Mouse (Mus musculus): ENCODE data around the gene Mfsd12. TPM values are rescaled to one million over a fixed set of nuclear protein-coding genes. Genes with fewer than 3 reads are reported as not detected.

Mfsd12 gene
- total and polyA plus RNA-seq, 3 experiments, result 22.5 to 29.0 TPM; not detected in 1

- Histone ChIP-seq H3K4me3 (ENCODE audit: control insufficient read depth in 1 of 2, insufficient read depth in 1 of 2, low read depth in 2 of 2, low read length in 2 of 2) (peak overlapping the region; percentile 61 to 69), H3K27ac (ENCODE audit: control insufficient read depth, low read depth, low read length) (peak overlapping the region; percentile 93), H3K27me3 (ENCODE audit: control insufficient read depth in 1 of 2, insufficient read depth in 2 of 2, low read length in 2 of 2) (no peaks in the 10 kb centered on the region), H3K79me2 (ENCODE audit: control insufficient read depth, insufficient read depth, low read length, poor library complexity) (peaks cover 35% of the 10 kb centered on the region), H3K36me3 (ENCODE audit: control insufficient read depth in 1 of 2, insufficient read depth in 2 of 2, low read length in 2 of 2) (peaks cover 5 to 45% of the 10 kb centered on the region in 2 experiments), H3K9me3 (replicated peaks; ENCODE audit: insufficient read depth, low read length) (no peaks in the 10 kb centered on the region), H3K4me1 (ENCODE audit: control insufficient read depth in 1 of 2, insufficient read depth in 2 of 2, low read length in 2 of 2) (peaks cover 31 to 48% of the 10 kb centered on the region in 2 experiments), H3K9ac (ENCODE audit: control insufficient read depth, low read depth, low read length, poor library complexity, severe bottlenecking) (peak overlapping the region; percentile 82)
- peak; percentile 100 for DNase-seq (ENCODE audit: low read depth, low spot score)
- TF ChIP-seq TCF12 (IDR thresholded peaks at IDR 0.05; ENCODE audit: low read depth, low read length), result peak; percentile 35; the same call in 1 of the 2 replicates
- peak; percentile 9 to 71; a peak in 3 of 4 replicates for TF ChIP-seq POLR2A (IDR thresholded peaks at IDR 0.05; ENCODE audit: control insufficient read depth in 1 of 2, insufficient read depth in 1 of 2, low read depth in 1 of 2, low read length in 2 of 2, poor library complexity in 1 of 2)
- TF ChIP-seq MXI1 (IDR thresholded peaks at IDR 0.05; ENCODE audit: low read depth, low read length), result peak; percentile 86
- TF ChIP-seq CHD1 (IDR thresholded peaks at IDR 0.05; ENCODE audit: low read depth, low read length), result peak; percentile 75; the same call in 1 of the 2 replicates
- peak; percentile 59; the same call in 1 of the 2 replicates for TF ChIP-seq ETS1 (IDR thresholded peaks at IDR 0.05; ENCODE audit: low read depth, low read length)
- peak; percentile 83 for TF ChIP-seq HCFC1 (IDR thresholded peaks at IDR 0.05; ENCODE audit: low read depth, low read length)
- TF ChIP-seq SIN3A (IDR thresholded peaks at IDR 0.05; ENCODE audit: low read length), result peak; percentile 91
- TF ChIP-seq RAD21 (IDR thresholded peaks at IDR 0.05; ENCODE audit: low read depth, low read length), result no peak
- no peak for TF ChIP-seq MAFK (IDR thresholded peaks at IDR 0.05; ENCODE audit: borderline replicate concordance, low read depth, low read length)
- TF ChIP-seq ELF1 (IDR thresholded peaks at IDR 0.05; ENCODE audit: low read depth, low read length), result peak; percentile 96
- peak; percentile 99 for TF ChIP-seq NRF1 (IDR thresholded peaks at IDR 0.05; ENCODE audit: insufficient read depth, low read depth, low read length, poor library complexity, severe bottlenecking)
- 0 out of 2 replicates have a peak, but pooled peaks have one; percentile 22 for TF ChIP-seq GABPA (IDR thresholded peaks at IDR 0.05; ENCODE audit: low read depth, low read length)
- TF ChIP-seq EP300 (IDR thresholded peaks at IDR 0.05; ENCODE audit: low read depth in 1 of 2, low read length in 2 of 2), result no peak; a peak in 1 of 4 replicates
- TF ChIP-seq MAX (IDR thresholded peaks at IDR 0.05; ENCODE audit: low read length), result peak; percentile 58
- no peak for TF ChIP-seq GATA1 (IDR thresholded peaks at IDR 0.05; ENCODE audit: low read depth, low read length)
- no peak for TF ChIP-seq ZC3H11A (IDR thresholded peaks at IDR 0.05; ENCODE audit: low read depth, low read length)
- peak; percentile 78 for TF ChIP-seq MAZ (IDR thresholded peaks at IDR 0.05; ENCODE audit: low read depth, low read length)
- TF ChIP-seq MYC (IDR thresholded peaks at IDR 0.05; ENCODE audit: low read depth, low read length), result peak; percentile 16; the same call in 1 of the 2 replicates
- TF ChIP-seq MEF2A (IDR thresholded peaks at IDR 0.05; ENCODE audit: extremely low read depth, insufficient replicate concordance, low read depth, low read length, poor library complexity, severe bottlenecking), result no peak
- TF ChIP-seq USF1 (IDR thresholded peaks at IDR 0.05; ENCODE audit: low read depth, low read length), result peak; percentile 47
- TF ChIP-seq ZNF384 (IDR thresholded peaks at IDR 0.05; ENCODE audit: low read depth, low read length), result no peak
- peak; percentile 88 for TF ChIP-seq TBP (IDR thresholded peaks at IDR 0.05; ENCODE audit: low read depth, low read length)
- peak; percentile 78; the same call in 1 of the 2 replicates for TF ChIP-seq ZMIZ1 (IDR thresholded peaks at IDR 0.05; ENCODE audit: low read depth, low read length)
- TF ChIP-seq KAT2A (conservative IDR thresholded peaks at IDR 0.05; ENCODE audit: low read depth, low read length), result no peak; the same call in 1 of the 2 replicates
- peak; percentile 63 for TF ChIP-seq NELFE (IDR thresholded peaks at IDR 0.05; ENCODE audit: low read depth, low read length)
These were observed 21.4 kb downstream of the Mfsd12 start for GRCm38 (mm10) chr10:81378553-81379182.

Data from MEL (cell line).